Mouse (Mus musculus): ENCODE measurements around the gene Slc22a14. TPM values are rescaled to one million over a fixed set of nuclear protein-coding genes. Genes with fewer than 3 reads are reported as not detected.
A peak's percentile ranks its signal among the peaks of the same experiment; 100 is the strongest.
"Not testable (repeated sequence)": the region's sequence is repeated elsewhere in the genome, so short reads cannot be mapped to it uniquely, and the experiment has no call there.

Gene Slc22a14
- polyA plus RNA-seq, 1 experiment from 2014 or later, result not detected

DNA sequence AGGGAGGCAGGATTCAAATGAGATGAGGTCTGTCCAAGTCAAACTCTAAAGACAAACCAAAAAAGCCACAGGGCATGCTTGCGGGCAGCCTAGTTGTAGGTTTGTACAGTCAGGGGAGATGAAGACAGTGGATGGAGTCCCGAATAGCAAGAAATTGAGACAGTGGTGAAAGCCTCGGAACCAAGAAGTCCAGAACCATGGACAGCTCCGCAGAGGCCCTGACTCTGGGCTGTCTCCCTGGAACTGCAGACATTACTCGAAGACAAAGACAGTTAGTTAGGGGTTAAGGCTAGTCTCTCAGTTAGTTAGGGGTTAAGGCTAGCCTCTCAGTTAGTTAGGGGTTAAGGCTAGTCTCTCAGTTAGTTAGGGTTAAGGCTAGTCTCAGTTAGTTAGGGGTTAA, 23.6 kb upstream of the Slc22a14 start:
- Histone ChIP-seq H3K27me3 (no peaks in the 10 kb centered on the region), H3K36me3 (peaks cover 3% of the 10 kb centered on the region; the same call in 1 of the 2 replicates), H3K27ac (no peak overlapping the region), H3K4me3 (no peak overlapping the region), H3K9me3 (no peaks in the 10 kb centered on the region), H3K4me1 (no peaks in the 10 kb centered on the region), H3K9ac (no peak overlapping the region), H3K4me2 (replicated peaks) (no peak overlapping the region)
- WGBS, result 52% methylated on average over 5 of the region's 5 CpGs
- no peak for ATAC-seq (ENCODE audit: insufficient number of reproducible peaks, insufficient read depth, low FRiP score, low TSS enrichment)

DNA sequence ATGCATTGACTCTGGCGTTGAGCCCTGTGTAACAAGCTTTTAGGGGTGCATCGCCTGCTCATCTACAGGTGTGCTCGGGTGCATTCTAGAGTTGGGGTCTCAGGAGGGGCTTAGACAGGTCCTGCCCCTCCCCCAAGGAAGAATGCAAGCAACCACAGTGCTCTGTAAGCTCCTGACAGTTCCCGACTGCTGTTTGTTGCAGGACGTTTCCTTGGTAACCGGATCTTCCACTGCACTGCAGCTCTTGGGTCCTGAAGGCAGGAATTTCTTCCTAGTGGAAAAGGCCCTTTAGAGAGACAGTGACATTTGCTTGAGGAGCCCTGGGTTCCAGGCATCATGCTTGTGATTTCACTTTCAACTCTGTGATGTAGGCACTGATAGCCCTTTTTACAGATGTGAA, 17.2 kb upstream of the Slc22a14 start:
- H3K4me1 ChIP-seq, result no peaks in the 10 kb centered on the region
- no peaks in the 10 kb centered on the region for H3K27me3 ChIP-seq
- no peak overlapping the region for H3K4me3 ChIP-seq
- no peak overlapping the region for H3K27ac ChIP-seq
- H3K9me3 ChIP-seq, result no peaks in the 10 kb centered on the region
- H3K9ac ChIP-seq, result no peak overlapping the region
- ATAC-seq (ENCODE audit: insufficient number of reproducible peaks, insufficient read depth, low FRiP score, low TSS enrichment), result no peak
- peaks cover 16% of the 10 kb centered on the region for H3K36me3 ChIP-seq
- no peak overlapping the region for H3K4me2 ChIP-seq (replicated peaks)
- 63% methylated on average over 6 of the region's 6 CpGs for WGBS

DNA sequence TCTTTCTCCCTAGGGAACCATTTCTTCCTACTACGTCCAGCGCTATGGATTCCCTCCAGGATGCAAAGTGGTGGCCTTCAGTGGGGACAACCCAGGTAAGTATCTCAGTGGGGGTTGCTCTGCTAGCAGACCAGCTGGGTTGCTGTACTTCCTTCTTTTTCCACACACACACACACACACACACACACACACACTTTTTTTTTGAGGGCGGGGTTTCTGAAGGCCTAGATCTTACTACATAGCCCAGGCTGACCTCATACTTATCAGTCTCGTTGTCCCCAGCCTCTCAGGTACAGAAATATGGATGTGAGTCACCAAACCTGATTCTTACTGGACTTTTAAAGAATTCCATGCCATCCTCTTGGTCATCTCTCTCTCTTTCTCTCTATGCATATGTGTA, 12.9 kb upstream of the Slc22a14 start:
- H3K27me3 ChIP-seq, result no peaks in the 10 kb centered on the region
- peaks cover 3% of the 10 kb centered on the region; the same call in 1 of the 2 replicates for H3K4me1 ChIP-seq
- H3K4me3 ChIP-seq, result no peak overlapping the region
- H3K36me3 ChIP-seq, result peaks cover 13% of the 10 kb centered on the region
- H3K27ac ChIP-seq, result no peak overlapping the region
- WGBS, result 85% methylated on average over 4 of the region's 4 CpGs
- no peaks in the 10 kb centered on the region for H3K9me3 ChIP-seq
- no peak overlapping the region for H3K4me2 ChIP-seq (replicated peaks)
- H3K9ac ChIP-seq, result no peak overlapping the region
- no peak for ATAC-seq (ENCODE audit: insufficient number of reproducible peaks, insufficient read depth, low FRiP score, low TSS enrichment)

DNA sequence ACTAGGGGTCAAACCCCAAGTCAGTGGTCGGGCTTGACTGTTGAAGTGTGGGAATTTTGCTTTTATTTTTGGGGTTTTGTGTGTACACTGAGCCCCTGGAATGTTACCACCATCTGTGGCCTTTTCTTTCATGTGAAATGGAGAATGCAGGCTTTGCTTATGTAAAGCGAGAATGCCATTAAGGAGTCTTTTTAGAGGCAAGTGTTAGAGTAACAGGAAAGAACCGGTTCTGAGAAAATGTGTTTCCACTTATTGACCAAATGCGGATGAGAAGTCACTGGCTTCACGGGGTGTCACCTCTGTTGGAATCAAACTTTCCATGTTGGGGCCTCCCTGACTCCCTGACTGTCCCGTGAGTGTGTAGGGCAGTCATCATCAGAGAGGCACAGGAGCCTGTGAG, 10.2 kb upstream of the Slc22a14 start:
- Histone ChIP-seq H3K27me3 (no peaks in the 10 kb centered on the region), H3K4me2 (replicated peaks) (no peak overlapping the region), H3K4me3 (no peak overlapping the region), H3K4me1 (peaks cover 3% of the 10 kb centered on the region; the same call in 1 of the 2 replicates), H3K9ac (no peak overlapping the region), H3K9me3 (no peaks in the 10 kb centered on the region), H3K36me3 (peaks cover 5% of the 10 kb centered on the region), H3K27ac (no peak overlapping the region)
- 31% methylated on average over 6 of the region's 6 CpGs for WGBS
- no peak for ATAC-seq (ENCODE audit: insufficient number of reproducible peaks, insufficient read depth, low FRiP score, low TSS enrichment)

DNA sequence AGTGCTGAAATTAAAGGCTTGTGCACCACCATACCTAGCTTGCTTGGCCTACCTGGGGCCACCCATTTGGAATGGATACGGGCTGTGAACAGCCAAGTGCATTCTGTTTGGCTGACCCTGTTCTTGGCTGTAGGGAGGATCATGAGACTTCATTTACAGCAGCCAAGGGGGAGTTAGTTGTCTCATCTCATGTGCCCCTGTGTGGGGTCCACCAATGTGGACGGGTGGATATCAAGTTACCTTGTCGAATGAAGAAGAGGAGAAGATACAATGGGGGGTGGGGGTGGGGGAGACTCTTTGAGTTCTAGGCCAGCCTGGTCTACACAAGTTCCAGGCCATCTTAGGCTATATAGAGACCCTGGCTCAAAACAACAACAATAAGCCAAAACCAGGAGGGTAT, 9.7 kb upstream of the Slc22a14 start:
- Histone ChIP-seq H3K27me3 (no peaks in the 10 kb centered on the region), H3K4me1 (peaks cover 3% of the 10 kb centered on the region; the same call in 1 of the 2 replicates), H3K27ac (no peak overlapping the region), H3K9me3 (no peaks in the 10 kb centered on the region), H3K36me3 (peaks cover 3% of the 10 kb centered on the region), H3K9ac (no peak overlapping the region), H3K4me2 (replicated peaks) (no peak overlapping the region), H3K4me3 (no peak overlapping the region)
- peak; percentile 15; the same call in 1 of the 2 replicates for ATAC-seq (ENCODE audit: insufficient number of reproducible peaks, insufficient read depth, low FRiP score, low TSS enrichment)
- 56% methylated on average over 3 of the region's 3 CpGs for WGBS

DNA sequence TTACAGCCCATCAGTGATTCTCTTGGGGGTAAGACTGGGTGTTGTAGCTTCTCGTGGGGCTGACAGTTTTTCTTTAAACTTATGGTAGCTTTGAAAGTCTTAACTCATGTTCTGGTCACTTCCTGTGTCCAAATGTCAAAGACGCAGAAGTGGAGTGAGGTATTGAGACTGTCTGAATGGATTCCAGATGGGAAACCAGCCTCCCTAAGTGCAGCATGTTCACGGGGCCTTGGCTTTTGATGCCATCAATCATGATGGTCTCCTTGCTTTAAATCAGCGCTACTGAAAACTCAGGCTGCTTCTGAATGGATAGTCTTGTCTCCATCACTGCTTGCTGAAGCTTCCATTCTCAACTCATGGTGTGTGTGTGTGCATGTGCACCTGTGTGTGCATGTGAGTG, 5.9 kb upstream of the Slc22a14 start:
- Histone ChIP-seq H3K4me1 (peaks cover 3% of the 10 kb centered on the region; the same call in 1 of the 2 replicates), H3K9ac (no peak overlapping the region), H3K4me3 (no peak overlapping the region), H3K4me2 (replicated peaks) (no peak overlapping the region), H3K27me3 (no peaks in the 10 kb centered on the region), H3K27ac (no peak overlapping the region), H3K9me3 (no peaks in the 10 kb centered on the region), H3K36me3 (peaks cover 6% of the 10 kb centered on the region)
- ATAC-seq (ENCODE audit: insufficient number of reproducible peaks, insufficient read depth, low FRiP score, low TSS enrichment), result no peak
- WGBS, result 38% methylated on average over 4 of the region's 4 CpGs

DNA sequence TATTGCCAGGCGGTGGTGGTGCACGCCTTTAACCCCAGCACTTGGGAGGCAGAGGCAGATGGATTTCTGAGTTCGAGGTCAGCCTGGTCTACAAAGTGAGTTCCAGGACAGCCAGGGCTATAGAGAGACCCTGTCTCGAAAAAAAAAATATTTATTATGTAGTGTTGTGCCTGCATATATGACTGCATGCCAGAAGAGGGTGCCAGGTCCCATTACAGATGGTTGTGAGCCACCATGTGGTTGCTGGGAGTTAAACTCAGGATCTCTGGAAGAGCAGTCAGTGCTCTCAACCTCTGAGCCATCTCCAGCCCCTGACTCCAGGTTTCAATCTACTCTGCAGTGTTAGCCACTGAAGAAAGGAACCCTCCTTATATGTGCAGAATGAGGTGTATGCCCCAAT, 5.4 kb upstream of the Slc22a14 start:
- H3K27ac ChIP-seq; H3K36me3 ChIP-seq; H3K4me2 ChIP-seq (replicated peaks); H3K9ac ChIP-seq; H3K4me3 ChIP-seq; ATAC-seq (ENCODE audit: insufficient number of reproducible peaks, insufficient read depth, low FRiP score, low TSS enrichment); H3K27me3 ChIP-seq; H3K9me3 ChIP-seq; H3K4me1 ChIP-seq: not testable (repeated sequence)
- 72% methylated on average over 4 of the region's 4 CpGs for WGBS

DNA sequence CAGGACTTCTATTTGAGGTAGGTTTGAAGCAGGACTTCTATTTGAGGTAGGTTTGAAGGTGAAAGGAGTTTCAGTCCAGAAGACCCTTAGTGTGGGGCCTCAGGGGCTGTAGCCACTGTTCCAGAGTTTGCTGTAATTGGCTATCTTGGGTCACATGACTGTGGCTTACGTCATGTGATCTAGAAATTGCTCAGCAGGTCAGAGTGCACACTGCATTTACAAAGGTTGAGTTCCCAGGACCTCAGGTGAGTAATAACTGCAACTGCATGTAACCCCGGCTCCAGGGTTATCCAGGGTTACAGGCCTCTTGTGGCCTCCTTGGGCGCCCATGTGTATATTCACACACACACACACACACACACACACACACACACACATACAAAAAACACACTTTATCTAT, 3.0 kb upstream of the Slc22a14 start:
- no peak overlapping the region for H3K4me3 ChIP-seq
- peaks cover 5% of the 10 kb centered on the region; the same call in 1 of the 2 replicates for H3K4me1 ChIP-seq
- no peak overlapping the region for H3K9ac ChIP-seq
- ATAC-seq (ENCODE audit: insufficient number of reproducible peaks, insufficient read depth, low FRiP score, low TSS enrichment), result no peak
- H3K27ac ChIP-seq, result no peak overlapping the region
- H3K27me3 ChIP-seq, result no peaks in the 10 kb centered on the region
- H3K36me3 ChIP-seq, result peaks cover 6% of the 10 kb centered on the region
- 88% methylated on average over 3 of the region's 3 CpGs for WGBS
- H3K9me3 ChIP-seq, result no peaks in the 10 kb centered on the region
- H3K4me2 ChIP-seq (replicated peaks), result no peak overlapping the region

DNA sequence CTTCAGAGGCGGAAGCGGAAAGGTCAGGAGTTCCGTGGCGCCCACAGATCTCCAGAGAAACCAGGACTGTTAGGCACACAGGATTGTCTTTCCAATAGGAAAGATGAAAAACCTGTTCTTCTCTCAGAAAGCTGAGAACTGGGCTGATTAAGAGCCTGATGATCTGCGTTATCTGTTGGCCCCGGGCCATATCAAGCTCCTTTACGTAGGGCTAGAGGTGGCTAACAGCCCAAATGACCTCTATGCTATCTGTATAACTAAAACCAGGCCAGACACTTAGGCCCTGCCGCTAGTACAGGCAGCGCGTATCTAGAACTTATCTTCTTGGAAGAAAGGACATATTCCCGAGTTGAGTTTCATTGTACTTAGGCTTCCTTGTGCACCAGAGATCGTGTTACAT, 2.1 kb downstream of the Slc22a14 start:
- H3K27me3 ChIP-seq, result no peaks in the 10 kb centered on the region
- H3K9ac ChIP-seq, result no peak overlapping the region
- peaks cover 9% of the 10 kb centered on the region; the same call in 1 of the 2 replicates for H3K4me1 ChIP-seq
- H3K4me2 ChIP-seq (replicated peaks), result no peak overlapping the region
- H3K27ac ChIP-seq, result no peak overlapping the region
- H3K4me3 ChIP-seq, result no peak overlapping the region
- H3K36me3 ChIP-seq, result peaks cover 5% of the 10 kb centered on the region
- no peaks in the 10 kb centered on the region for H3K9me3 ChIP-seq
- 72% methylated on average over 12 of the region's 12 CpGs for WGBS
- ATAC-seq (ENCODE audit: insufficient number of reproducible peaks, insufficient read depth, low FRiP score, low TSS enrichment), result no peak

DNA sequence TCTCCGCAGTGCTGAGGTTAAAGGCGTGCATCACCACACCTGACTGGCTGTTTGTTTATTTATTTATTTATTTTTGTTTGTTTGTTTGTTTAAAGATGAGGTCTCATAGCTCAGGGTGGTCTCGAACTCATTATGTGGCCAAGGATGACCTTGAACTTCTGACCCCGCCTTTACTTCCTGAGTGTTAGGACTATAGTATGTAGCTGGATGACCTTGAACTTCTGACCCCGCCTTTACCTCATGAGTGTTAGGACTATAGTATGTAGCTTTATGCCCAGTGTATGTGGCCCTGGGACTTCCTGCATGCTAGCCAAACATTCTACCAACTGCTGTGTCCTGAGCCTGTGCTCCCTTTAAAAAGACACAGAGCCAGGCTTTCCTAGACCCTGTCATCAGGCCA, 3.9 kb downstream of the Slc22a14 start:
- H3K9ac ChIP-seq, result no peak overlapping the region
- H3K4me1 ChIP-seq, result peaks cover 9% of the 10 kb centered on the region; the same call in 1 of the 2 replicates
- H3K4me3 ChIP-seq, result no peak overlapping the region
- WGBS, result 94% methylated on average over 5 of the region's 5 CpGs
- no peaks in the 10 kb centered on the region for H3K9me3 ChIP-seq
- no peaks in the 10 kb centered on the region for H3K27me3 ChIP-seq
- H3K4me2 ChIP-seq (replicated peaks), result no peak overlapping the region
- no peak overlapping the region for H3K27ac ChIP-seq
- no peaks in the 10 kb centered on the region for H3K36me3 ChIP-seq
- no peak for ATAC-seq (ENCODE audit: insufficient number of reproducible peaks, insufficient read depth, low FRiP score, low TSS enrichment)

DNA sequence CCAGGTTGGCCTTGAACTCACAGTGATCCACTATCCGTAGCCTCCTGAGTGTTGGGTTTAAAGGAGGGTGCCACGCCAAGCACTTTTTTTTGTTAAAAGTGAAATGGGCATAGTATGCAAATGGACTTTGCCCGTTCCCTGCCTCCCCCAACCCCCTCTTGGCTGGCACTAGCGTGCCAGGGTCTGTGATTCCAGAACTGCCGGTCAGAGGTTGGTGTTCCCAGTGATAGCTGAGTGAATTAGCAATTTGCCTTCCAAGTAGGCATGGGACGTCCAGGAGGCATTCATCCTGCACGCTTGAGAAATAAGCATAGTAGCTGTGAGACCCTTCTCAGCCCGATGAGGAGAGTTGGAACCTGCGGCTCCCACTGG, 7.3 kb downstream of the Slc22a14 start:
- no peak for ATAC-seq (ENCODE audit: insufficient number of reproducible peaks, insufficient read depth, low FRiP score, low TSS enrichment)
- Histone ChIP-seq H3K4me3 (peak overlapping the region; percentile 62), H3K36me3 (no peaks in the 10 kb centered on the region), H3K4me1 (no peaks in the 10 kb centered on the region), H3K9ac (peak overlapping the region; percentile 79), H3K27me3 (no peaks in the 10 kb centered on the region), H3K4me2 (replicated peaks) (peak overlapping the region; percentile 90), H3K27ac (no peak overlapping the region), H3K9me3 (no peaks in the 10 kb centered on the region)
- 45% methylated on average over 9 of the region's 9 CpGs for WGBS

DNA sequence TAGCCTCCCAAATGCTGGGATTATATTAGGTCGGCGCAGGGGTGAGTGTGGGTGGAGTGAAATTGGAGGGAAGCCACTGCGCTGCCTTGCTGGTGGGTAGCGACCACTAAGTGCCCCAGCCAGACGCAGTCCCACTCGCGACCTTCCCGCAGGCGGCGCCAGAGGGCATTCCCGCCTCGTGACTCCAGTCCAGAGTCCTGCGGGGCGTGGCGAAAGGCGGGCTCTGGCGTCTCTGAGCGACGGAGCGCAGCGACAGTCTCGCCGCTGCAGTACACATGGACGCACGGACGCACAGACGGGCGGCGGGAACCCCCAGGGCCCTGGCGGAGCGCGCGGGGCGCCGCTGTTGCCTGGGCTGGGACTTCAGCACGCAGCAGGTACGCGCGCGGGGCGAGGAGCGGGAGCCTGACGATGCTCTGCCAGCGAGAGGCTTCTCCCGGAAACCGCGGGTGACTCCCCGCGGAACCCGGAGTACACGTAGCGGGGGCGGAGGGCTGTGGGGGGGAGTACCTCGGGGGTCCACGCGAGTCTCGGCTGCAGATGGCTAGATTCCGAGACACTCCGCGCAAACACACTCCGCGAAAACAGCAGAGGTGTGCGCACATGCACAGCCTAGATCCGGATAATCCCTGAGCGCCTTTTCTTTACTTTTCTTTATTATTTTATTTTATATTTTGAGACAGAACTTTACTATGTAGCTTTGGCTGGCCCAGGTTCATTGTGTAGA, 7.9 kb downstream of the Slc22a14 start, which contains the start of gene Xylb:
TSS of gene Xylb (plus strand) at position 51 of the 727 bp plus-strand sequence.
- Histone ChIP-seq H3K9me3 (no peaks in the 10 kb centered on the region), H3K27ac (no peak within 1 kb of the TSS), H3K9ac (peak within 1 kb of the TSS; percentile 79), H3K4me1 (no peaks in the 10 kb centered on the region), H3K4me2 (replicated peaks) (peak within 1 kb of the TSS; percentile 90), H3K4me3 (peak within 1 kb of the TSS; percentile 62), H3K27me3 (no peaks in the 10 kb centered on the region), H3K36me3 (no peaks in the 10 kb centered on the region)
- ATAC-seq (ENCODE audit: insufficient number of reproducible peaks, insufficient read depth, low FRiP score, low TSS enrichment), result peak; percentile 79
- WGBS, result 3% methylated on average over 64 of the region's 65 CpGs

Data from embryonic facial prominence, embryonic 12.5 days (tissue).